Mouse (Mus musculus) left cerebral cortex, adult 18-20 months (tissue): ENCODE results near the gene Esyt1. TPM values are rescaled to one million over a fixed set of nuclear protein-coding genes. Genes with fewer than 3 reads are reported as not detected.
"Not testable (repeated sequence)": the region's sequence is repeated elsewhere in the genome, so short reads cannot be mapped to it uniquely, and the experiment has no call there.

Experiments used
- DNase-seq, 2 experiments: peaks; one replicate each; pipeline ENCODE4 v3.0.0; 2021 to 2022; ENCODE audit warnings: low spot score in 2 of 2, mixed read lengths in 1 of 2
- total RNA-seq, 2 experiments: library from RNA; stranded (reverse); gene quantifications; 2 replicates each; pipeline ENCODE4 v1.2.3; 2021

Gene Esyt1
- total RNA-seq, 2 experiments from 2014 or later: 13.1 to 13.2 TPM

GRCm38 (mm10) chr10:128505974-128506373 lies 19.7 kb downstream of the Esyt1 start:
- DNase-seq: no peak

- not testable (repeated sequence) for DNase-seq
Measured at GRCm38 (mm10) chr10:128505371-128505667, 20.4 kb downstream of the Esyt1 start.

GRCm38 (mm10) chr10:128504641-128505370 lies 20.9 kb downstream of the Esyt1 start:
- no peak for DNase-seq

- DNase-seq: no peak
Measured at GRCm38 (mm10) chr10:128504012-128504411, 21.7 kb downstream of the Esyt1 start.

- no peak for DNase-seq
Measured at GRCm38 (mm10) chr10:128503532-128503931, 22.1 kb downstream of the Esyt1 start.

GRCm38 (mm10) chr10:128502341-128502740 lies 23.3 kb downstream of the Esyt1 start:
- no peak for DNase-seq

GRCm38 (mm10) chr10:128499116-128499671 lies 26.5 kb downstream of the Esyt1 start:
- DNase-seq: peak; percentile 46 to 63

GRCm38 (mm10) chr10:128498590-128498989 lies 27.1 kb downstream of the Esyt1 start, which contains the start of gene Myl6b:
TSS of gene Myl6b (minus strand) at chr10:128498685.
- DNase-seq: peak; percentile 96 to 97

- no peak for DNase-seq
Measured at GRCm38 (mm10) chr10:128497134-128497737, 28.4 kb downstream of the Esyt1 start.

- DNase-seq: no peak
Measured at GRCm38 (mm10) chr10:128496509-128497077, 29.1 kb downstream of the Esyt1 start.

- DNase-seq: no peak
Measured at GRCm38 (mm10) chr10:128495903-128496302, 29.8 kb downstream of the Esyt1 start.

GRCm38 (mm10) chr10:128495270-128495669 lies 30.4 kb downstream of the Esyt1 start:
- no peak for DNase-seq

GRCm38 (mm10) chr10:128494667-128495245 lies 30.9 kb downstream of the Esyt1 start:
- DNase-seq: no peak

- peak; percentile 97 to 98 for DNase-seq
Measured at GRCm38 (mm10) chr10:128493695-128494666, 31.7 kb downstream of the Esyt1 start, which contains the start of gene Myl6. TSS of gene Myl6 (minus strand) at chr10:128494145.

GRCm38 (mm10) chr10:128493319-128493694 lies 32.4 kb downstream of the Esyt1 start:
- no peak for DNase-seq

- DNase-seq: peak; percentile 56 to 58
Measured at GRCm38 (mm10) chr10:128492633-128493311, 32.9 kb downstream of the Esyt1 start.

GRCm38 (mm10) chr10:128492051-128492450 lies 33.6 kb downstream of the Esyt1 start:
- not testable (repeated sequence) for DNase-seq

- DNase-seq: no peak
Measured at GRCm38 (mm10) chr10:128491495-128491894, 34.2 kb downstream of the Esyt1 start.

GRCm38 (mm10) chr10:128490912-128491311 lies 34.8 kb downstream of the Esyt1 start:
- no peak for DNase-seq

GRCm38 (mm10) chr10:128490232-128490631 lies 35.4 kb downstream of the Esyt1 start:
- DNase-seq: no peak
